Mouse (Mus musculus) forebrain, embryonic 11.5 days (tissue): Measurements from ENCODE around the gene Fxyd3. TPM values are rescaled to one million over a fixed set of nuclear protein-coding genes. Genes with fewer than 3 reads are reported as not detected.
A peak's percentile ranks its signal among the peaks of the same experiment; 100 is the strongest.

Experiments used
- ATAC-seq: fragments of 200-750 bp; cut with Nextera tagmentation; replicated peaks from 2 replicates; pipeline ENCODE4 v1.8.0; 2017; ENCODE audit warnings: moderate TSS enrichment; ENCODE audit not compliant: low FRiP score
- DNase-seq: peaks from one replicate; pipeline ENCODE4 v3.0.0-alpha.2; 2017; ENCODE audit warnings: low spot score
- H3K27ac ChIP-seq: fragments of 300-500 bp; sonication (generic); 2 replicates; pipeline ENCODE4 v1.5.1; 2014; ENCODE audit warnings: low read depth, low read length
- H3K27me3 ChIP-seq: fragments of 300-500 bp; sonication (generic); 2 replicates; pipeline ENCODE4 v1.6.1; 2014; ENCODE audit warnings: mild to moderate bottlenecking, low read length, mixed read lengths; ENCODE audit not compliant: control insufficient read depth, insufficient read depth
- H3K36me3 ChIP-seq: fragments of 300-500 bp; sonication (generic); 2 replicates; pipeline ENCODE4 v1.6.1; 2014; ENCODE audit warnings: mild to moderate bottlenecking, low read length, moderate library complexity, mixed read lengths; ENCODE audit not compliant: control insufficient read depth, insufficient read depth
- H3K4me1 ChIP-seq: fragments of 300-500 bp; sonication (generic); replicated peaks from 2 replicates; pipeline ENCODE4 v1.6.1; 2014; ENCODE audit warnings: low read length, mixed read lengths; ENCODE audit not compliant: control insufficient read depth, insufficient read depth
- H3K4me2 ChIP-seq: fragments of 300-500 bp; sonication (generic); 2 replicates; pipeline ENCODE4 v1.6.1; 2014; ENCODE audit warnings: low read depth, mild to moderate bottlenecking, low read length, moderate library complexity, mixed read lengths; ENCODE audit not compliant: severe bottlenecking
- H3K4me3 ChIP-seq: fragments of 300-500 bp; sonication (generic); 2 replicates; pipeline ENCODE4 v1.5.1; 2014; ENCODE audit warnings: low read depth, low read length
- H3K9ac ChIP-seq: fragments of 300-500 bp; sonication (generic); 2 replicates; pipeline ENCODE4 v1.6.1; 2014; ENCODE audit warnings: low read length
- H3K9me3 ChIP-seq: fragments of 300-500 bp; sonication (generic); 2 replicates; pipeline ENCODE4 v1.6.1; 2016; ENCODE audit warnings: low read length, mixed read lengths; ENCODE audit not compliant: control insufficient read depth
- WGBS: fragments of 180-500 bp; shearing (Covaris S2); extraction: QIAGEN DNeasy Blood & Tissue Kit; methylation state at CpG from one replicate; pipeline ENCODE4 v1.1.7; 2014; 5-methylcytosine and 5-hydroxymethylcytosine counted together
- polyA plus RNA-seq: library from polyadenylated mRNA; unstranded; fragments of >200 nt; fragmentation: Nextera tagmentation; extraction: Ambion mirVana; gene quantifications from 2 replicates; pipeline ENCODE4 v1.2.1, GENCODE M21; 2014

The Fxyd3 gene
- polyA plus RNA-seq, 1 experiment from 2014 or later, result 2.0 TPM

GRCm38 (mm10) chr7:31094774-31095501 is 18.4 kb upstream of the Fxyd3 start:
- no peaks in the 10 kb centered on the region for H3K4me1 ChIP-seq
- 25% methylated on average over 12 of the region's 12 CpGs for WGBS

DNA sequence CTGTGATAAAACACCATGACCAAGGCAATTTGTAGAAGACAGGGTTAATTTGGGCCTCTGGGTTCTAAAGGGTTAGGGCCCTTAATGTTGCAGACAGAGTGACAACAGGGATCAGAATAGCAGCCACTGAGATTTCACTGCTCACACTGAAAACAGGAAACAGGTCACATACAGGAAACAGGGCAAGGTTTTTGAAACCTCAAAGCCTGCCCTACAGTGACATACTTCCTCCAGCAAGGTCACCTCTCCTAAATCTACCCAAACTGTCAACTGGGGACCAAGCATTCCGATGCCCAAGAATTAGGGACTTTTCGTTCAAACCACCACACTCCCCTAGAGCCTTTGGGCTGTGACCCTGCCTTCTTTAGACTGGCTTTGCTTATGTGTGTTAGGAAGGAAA is 13.2 kb upstream of the Fxyd3 start:
- Histone ChIP-seq H3K4me2 (no peak overlapping the region), H3K9me3 (no peaks in the 10 kb centered on the region), H3K9ac (no peak overlapping the region), H3K4me1 (0 out of 2 replicates have a peak, but pooled peaks cover 3% of the 10 kb centered on the region), H3K27me3 (no peaks in the 10 kb centered on the region), H3K4me3 (no peak overlapping the region), H3K27ac (no peak overlapping the region), H3K36me3 (no peaks in the 10 kb centered on the region)
- no peak for DNase-seq
- 98% methylated on average over 2 of the region's 2 CpGs for WGBS
- no peak for ATAC-seq

More at GRCm38 (mm10) chr7:31094774-31095501, 18.4 kb upstream of the Fxyd3 start:
- H3K27me3 ChIP-seq, result no peaks in the 10 kb centered on the region
- no peak overlapping the region for H3K4me2 ChIP-seq
- DNase-seq, result no peak
- no peak for ATAC-seq
- H3K36me3 ChIP-seq, result no peaks in the 10 kb centered on the region
- no peak overlapping the region for H3K27ac ChIP-seq
- no peak overlapping the region for H3K4me3 ChIP-seq
- no peaks in the 10 kb centered on the region for H3K9me3 ChIP-seq
- H3K9ac ChIP-seq, result no peak overlapping the region

DNA sequence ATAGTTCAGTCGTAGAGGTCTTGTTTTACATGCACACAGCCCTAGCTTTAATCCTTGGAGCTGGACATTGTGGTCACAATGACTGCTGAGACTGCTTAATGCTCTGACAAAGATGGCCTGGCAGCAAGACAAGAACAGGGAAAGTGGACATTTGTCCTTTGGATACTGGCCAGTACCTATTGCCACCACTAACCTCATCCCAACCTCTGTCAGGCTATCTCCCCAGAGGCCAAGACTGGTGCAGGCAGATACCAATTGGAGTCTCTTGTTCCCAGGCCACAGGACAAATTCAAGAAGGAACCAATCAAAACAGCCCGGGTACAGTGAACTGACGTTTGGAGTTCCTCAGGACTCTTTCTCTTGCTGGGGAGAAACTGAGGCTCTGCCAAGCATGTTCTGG is 11.7 kb upstream of the Fxyd3 start:
- no peak for ATAC-seq
- DNase-seq, result no peak
- Histone ChIP-seq H3K4me3 (no peak overlapping the region), H3K9me3 (no peaks in the 10 kb centered on the region), H3K36me3 (no peaks in the 10 kb centered on the region), H3K27me3 (no peaks in the 10 kb centered on the region), H3K4me1 (0 out of 2 replicates have a peak, but pooled peaks cover 3% of the 10 kb centered on the region), H3K4me2 (no peak overlapping the region), H3K9ac (no peak overlapping the region), H3K27ac (no peak overlapping the region)
- WGBS, result 60% methylated on average over 3 of the region's 3 CpGs

- WGBS, result 84% methylated on average over 2 of the region's 2 CpGs
- Histone ChIP-seq H3K27me3 (no peaks in the 10 kb centered on the region), H3K36me3 (no peaks in the 10 kb centered on the region), H3K4me2 (no peak overlapping the region), H3K9me3 (no peaks in the 10 kb centered on the region), H3K4me3 (no peak overlapping the region), H3K9ac (no peak overlapping the region), H3K4me1 (0 out of 2 replicates have a peak, but pooled peaks cover 3% of the 10 kb centered on the region), H3K27ac (no peak overlapping the region)
- ATAC-seq (no peak), DNase-seq (no peak)
Observed at GRCm38 (mm10) chr7:31087262-31087661, 10.8 kb upstream of the Fxyd3 start.

DNA sequence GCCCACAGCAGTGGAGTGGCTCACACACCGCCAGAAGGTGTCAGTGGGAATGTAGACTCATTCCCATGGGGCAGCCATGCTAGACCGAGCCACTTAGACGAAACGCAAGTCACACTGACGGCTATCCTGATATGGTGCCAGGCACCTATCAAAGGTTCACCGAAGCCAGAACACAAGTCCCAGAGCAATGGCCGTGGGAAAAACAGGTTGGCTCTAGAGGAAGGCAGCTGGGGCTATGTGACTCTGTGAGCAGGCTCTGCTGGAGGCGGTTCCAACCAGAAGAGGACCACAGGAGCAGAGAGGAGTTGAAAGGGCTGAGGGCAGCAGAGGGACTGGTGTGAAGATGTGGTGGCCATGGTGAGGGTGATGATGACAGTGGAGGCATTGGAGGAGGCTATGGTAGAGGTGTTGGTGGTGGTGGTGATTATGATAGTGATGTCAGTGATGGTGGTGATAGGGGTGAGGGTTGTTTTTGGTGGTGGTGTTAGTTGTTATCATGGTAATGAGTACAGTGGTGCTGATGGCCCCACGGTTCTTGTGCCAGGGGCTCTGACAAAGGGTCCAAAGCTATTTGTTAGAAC is 9.8 kb upstream of the Fxyd3 start:
- H3K27ac ChIP-seq, result no peak overlapping the region
- H3K9me3 ChIP-seq, result no peaks in the 10 kb centered on the region
- WGBS, result 93% methylated on average over 9 of the region's 9 CpGs
- H3K4me1 ChIP-seq, result 0 out of 2 replicates have a peak, but pooled peaks cover 3% of the 10 kb centered on the region
- no peaks in the 10 kb centered on the region for H3K27me3 ChIP-seq
- no peak for ATAC-seq
- no peak for DNase-seq
- no peak overlapping the region for H3K9ac ChIP-seq
- H3K4me2 ChIP-seq, result no peak overlapping the region
- H3K36me3 ChIP-seq, result no peaks in the 10 kb centered on the region
- no peak overlapping the region for H3K4me3 ChIP-seq

DNA sequence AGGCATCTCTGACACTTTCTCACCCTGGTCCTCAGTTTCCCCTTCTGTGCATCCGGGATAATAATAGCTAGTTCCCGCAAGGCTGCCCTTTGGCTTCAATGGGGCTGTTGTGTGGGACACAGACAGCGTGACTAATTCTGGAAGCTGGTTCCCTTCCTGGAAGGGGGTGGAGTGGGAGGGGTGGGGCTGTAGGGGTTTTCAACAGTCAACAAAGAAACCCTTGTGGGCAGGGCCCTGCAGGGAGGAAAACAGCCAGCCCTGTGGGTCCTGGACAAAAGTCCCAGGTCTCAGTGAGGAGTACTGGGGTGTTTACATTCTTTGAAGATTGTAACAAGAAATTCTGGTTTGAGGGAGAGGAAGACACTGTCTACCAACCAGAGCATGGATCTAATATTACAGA is 8.7 kb upstream of the Fxyd3 start:
- no peaks in the 10 kb centered on the region for H3K36me3 ChIP-seq
- 24% methylated on average over 3 of the region's 3 CpGs for WGBS
- ATAC-seq (0 out of 2 replicates have a peak, but pooled peaks have one; percentile 27), DNase-seq (no peak)
- 0 out of 2 replicates have a peak, but pooled peaks cover 3% of the 10 kb centered on the region for H3K4me1 ChIP-seq
- H3K27ac ChIP-seq, result no peak overlapping the region
- H3K4me2 ChIP-seq, result no peak overlapping the region
- H3K4me3 ChIP-seq, result no peak overlapping the region
- H3K9me3 ChIP-seq, result no peaks in the 10 kb centered on the region
- no peaks in the 10 kb centered on the region for H3K27me3 ChIP-seq
- no peak overlapping the region for H3K9ac ChIP-seq

DNA sequence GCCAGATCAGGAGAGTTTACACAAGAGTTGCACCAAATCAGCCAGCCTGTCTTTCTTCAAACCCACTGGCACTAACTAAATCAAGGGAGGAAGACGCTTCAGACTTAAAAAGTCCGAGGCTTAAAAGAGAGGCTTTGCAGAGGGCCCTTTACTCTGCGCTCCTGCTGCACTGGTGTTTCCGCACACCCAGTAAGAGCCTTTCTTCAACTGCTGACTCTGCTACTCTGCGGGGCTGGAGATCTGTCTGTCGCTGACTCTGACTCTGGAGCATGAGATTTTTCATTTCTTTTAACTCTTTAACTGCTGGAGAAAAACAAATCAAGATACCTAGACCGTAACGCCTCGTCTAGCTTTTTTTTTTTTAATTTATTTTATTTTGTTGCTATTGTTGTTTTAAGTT is 7.6 kb upstream of the Fxyd3 start:
- no peak for DNase-seq
- 57% methylated on average over 9 of the region's 9 CpGs for WGBS
- H3K9me3 ChIP-seq, result no peaks in the 10 kb centered on the region
- no peak overlapping the region for H3K4me2 ChIP-seq
- no peak overlapping the region for H3K27ac ChIP-seq
- ATAC-seq, result no peak
- no peaks in the 10 kb centered on the region for H3K36me3 ChIP-seq
- no peaks in the 10 kb centered on the region for H3K27me3 ChIP-seq
- H3K4me3 ChIP-seq, result no peak overlapping the region
- no peak overlapping the region for H3K9ac ChIP-seq
- H3K4me1 ChIP-seq, result 0 out of 2 replicates have a peak, but pooled peaks cover 3% of the 10 kb centered on the region

GRCm38 (mm10) chr7:31082831-31083588 is 6.5 kb upstream of the Fxyd3 start:
- Histone ChIP-seq H3K27me3 (no peaks in the 10 kb centered on the region), H3K9me3 (no peaks in the 10 kb centered on the region), H3K4me2 (no peak overlapping the region), H3K36me3 (no peaks in the 10 kb centered on the region), H3K9ac (no peak overlapping the region), H3K4me1 (0 out of 2 replicates have a peak, but pooled peaks cover 3% of the 10 kb centered on the region), H3K4me3 (no peak overlapping the region), H3K27ac (no peak overlapping the region)
- no peak for ATAC-seq
- no peak for DNase-seq
- 61% methylated on average over 14 of the region's 14 CpGs for WGBS
